In genomic region chr2:112433359-112433758, GRCm38 (mm10) we compare ENCODE assay signal across 16 mouse cellular contexts. TPM values are rescaled to one million over a fixed set of nuclear protein-coding genes. Genes with fewer than 3 reads are reported as not detected.
DNase-seq lines count a peak whose midpoint lies in the region; ATAC-seq and TF ChIP-seq lines count a peak whose summit lies in the region.
"Had no signal": no experiment of that assay in that cellular context is flagged by ENCODE, and none has a peak within 500 bp of the region (broad histone marks: within the 10 kb centered on the region; RNA-seq: fewer than 3 reads in every experiment).

No protein-coding gene starts in this region.

- H3K4me3 ChIP-seq in intestine, postnatal 0 days (ENCODE audit: low read depth, low read length), result no peak overlapping the region
- no peak overlapping the region for H3K4me3 ChIP-seq in intestine, embryonic 16.5 days (ENCODE audit: low read length)
- no peak overlapping the region for H3K4me3 ChIP-seq in CH12.LX (replicated peaks in 1 of 3; ENCODE audit: low read depth in 2 of 3, low read length in 2 of 3, poor library complexity in 1 of 3)
- no peak overlapping the region for H3K4me3 ChIP-seq in liver, embryonic 16.5 days (ENCODE audit: low read depth, low read length)
- H3K4me3 ChIP-seq: forebrain, embryonic 10.5 days; lung, embryonic 15.5 days had no signal

- H3K27ac ChIP-seq in intestine, postnatal 0 days (ENCODE audit: low read depth, low read length), result no peak overlapping the region
- H3K27ac ChIP-seq in intestine, embryonic 16.5 days (ENCODE audit: low read length), result no peak overlapping the region
- no peak overlapping the region for H3K27ac ChIP-seq in CH12.LX (ENCODE audit: insufficient read depth, low read depth)
- no peak overlapping the region for H3K27ac ChIP-seq in liver, embryonic 16.5 days (ENCODE audit: low read length)
- H3K27ac ChIP-seq: forebrain, embryonic 10.5 days; hindbrain, embryonic 14.5 days; lung, embryonic 15.5 days had no signal

- TF ChIP-seq CTCF in intestine, postnatal 0 days (IDR thresholded peaks at IDR 0.05; ENCODE audit: low read depth), result no peak
- no peak for TF ChIP-seq CTCF in CH12.LX (conservative IDR thresholded peaks at IDR 0.05 in 1 of 2, IDR thresholded peaks at IDR 0.05 in 1 of 2; ENCODE audit: low read depth in 2 of 2, low read length in 2 of 2)

- no peak overlapping the region for H3K4me2 ChIP-seq in intestine, postnatal 0 days (replicated peaks; ENCODE audit: low read depth)
- no peak overlapping the region for H3K4me2 ChIP-seq in intestine, embryonic 16.5 days (ENCODE audit: low read depth, low read length)
- H3K4me2 ChIP-seq in CH12.LX (ENCODE audit: insufficient read depth, low read depth, poor library complexity, severe bottlenecking), result no peak overlapping the region
- no peak overlapping the region for H3K4me2 ChIP-seq in liver, embryonic 16.5 days (ENCODE audit: low read depth, low read length)
- H3K4me2 ChIP-seq: hindbrain, embryonic 14.5 days; lung, embryonic 15.5 days had no signal

- dilution Hi-C loops in CH12.LX (cut with MboI; ENCODE audit: extremely low pct_ligation_motif_present, extremely low pct_unique_long_range_greater_than_20kb, low sequenced_read_pairs), result no loop called here

- H3K27me3 ChIP-seq in intestine, postnatal 0 days (replicated peaks; ENCODE audit: control insufficient read depth, insufficient read depth, low read length), result no peaks in the 10 kb centered on the region
- H3K27me3 ChIP-seq in intestine, embryonic 16.5 days (replicated peaks; ENCODE audit: control insufficient read depth, insufficient read depth, low read length), result no peaks in the 10 kb centered on the region
- H3K27me3 ChIP-seq in CH12.LX (replicated peaks), result no peaks in the 10 kb centered on the region
- H3K27me3 ChIP-seq in liver, embryonic 16.5 days (ENCODE audit: control insufficient read depth, insufficient read depth, low read depth, low read length), result no peaks in the 10 kb centered on the region
- H3K27me3 ChIP-seq: lung, embryonic 15.5 days had no signal

- H3K79me2 ChIP-seq in CH12.LX (replicated peaks; ENCODE audit: control insufficient read depth, extremely low read depth, insufficient read depth, poor library complexity, severe bottlenecking), result no peaks in the 10 kb centered on the region

- 39% methylated on average over 2 of the region's 2 CpGs for WGBS in intestine, postnatal 0 days
- 58% methylated on average over 2 of the region's 2 CpGs for WGBS in intestine, embryonic 16.5 days
- WGBS in liver, embryonic 16.5 days (ENCODE audit: insufficient replicate concordance), result 45% methylated on average over 2 of the region's 2 CpGs

- H3K4me1 ChIP-seq in intestine, postnatal 0 days (replicated peaks; ENCODE audit: control insufficient read depth, insufficient read depth, low read length), result no peaks in the 10 kb centered on the region
- no peaks in the 10 kb centered on the region for H3K4me1 ChIP-seq in intestine, embryonic 16.5 days (ENCODE audit: control insufficient read depth, insufficient read depth, low read length)
- peaks cover 2 to 26% of the 10 kb centered on the region in 2 experiments; a peak in 2 of 4 replicates for H3K4me1 ChIP-seq in CH12.LX (ENCODE audit: control insufficient read depth in 1 of 2, insufficient read depth in 2 of 2)
- H3K4me1 ChIP-seq in liver, embryonic 16.5 days (ENCODE audit: control insufficient read depth, low read depth, low read length), result no peaks in the 10 kb centered on the region; the same call in 1 of the 2 replicates
- H3K4me1 ChIP-seq: forebrain, embryonic 10.5 days; lung, embryonic 15.5 days had no signal

- no peaks in the 10 kb centered on the region for H3K36me3 ChIP-seq in intestine, postnatal 0 days (ENCODE audit: control insufficient read depth, insufficient read depth)
- H3K36me3 ChIP-seq in intestine, embryonic 16.5 days (ENCODE audit: control insufficient read depth, insufficient read depth, low read length), result no peaks in the 10 kb centered on the region
- no peaks in the 10 kb centered on the region for H3K36me3 ChIP-seq in CH12.LX (replicated peaks in 1 of 2; ENCODE audit: control insufficient read depth in 1 of 2, insufficient read depth in 1 of 2, low read length in 1 of 2)
- no peaks in the 10 kb centered on the region for H3K36me3 ChIP-seq in liver, embryonic 16.5 days (ENCODE audit: control insufficient read depth, insufficient read depth)
- H3K36me3 ChIP-seq: forebrain, embryonic 10.5 days; lung, embryonic 15.5 days had no signal

- no peak overlapping the region for H3K9ac ChIP-seq in intestine, postnatal 0 days (ENCODE audit: low read depth, low read length)
- H3K9ac ChIP-seq in intestine, embryonic 16.5 days (ENCODE audit: low read depth, low read length), result no peak overlapping the region
- H3K9ac ChIP-seq in CH12.LX (ENCODE audit: insufficient read depth, low read depth), result no peak overlapping the region
- no peak overlapping the region for H3K9ac ChIP-seq in liver, embryonic 16.5 days (ENCODE audit: low read depth, low read length)
- H3K9ac ChIP-seq: hindbrain, embryonic 14.5 days; lung, embryonic 15.5 days had no signal

- TF ChIP-seq POLR2A in CH12.LX (IDR thresholded peaks at IDR 0.05; ENCODE audit: low read depth, low read length), result no peak

- TF ChIP-seq RAD21 in CH12.LX (IDR thresholded peaks at IDR 0.05; ENCODE audit: low read depth, low read length), result no peak

- ATAC-seq in intestine, postnatal 0 days, result 0 out of 2 replicates have a peak, but pooled peaks have one; percentile 33
- no peak for ATAC-seq in intestine, embryonic 16.5 days
- peak; percentile 53; the same call in 1 of the 2 replicates for ATAC-seq in liver, embryonic 16.5 days (ENCODE audit: low read depth)
- ATAC-seq in inflammation-experienced regulatory T-cells, adult 6 months, result no peak
- ATAC-seq: CD4-positive, CD25-positive, alpha-beta regulatory T cell, adult 4 months had no signal

- DNase-seq in CH12.LX (ENCODE audit: extremely low read depth), result peak; percentile 40
- peak; percentile 49 for DNase-seq in c-Kit-positive CD71-positive TER-119-positive erythroid progenitor cells, embryonic 14.5 days (ENCODE audit: low spot score)
- no peak for DNase-seq in heart, adult 9 months (ENCODE audit: low spot score in 2 of 2)
- no peak for DNase-seq in thymus, postnatal 4 days
- DNase-seq: adrenal gland, postnatal 25 days; cerebellum, postnatal 14 days; gastrocnemius, postnatal 36 days had no signal

- no peak for TF ChIP-seq EP300 in CH12.LX (IDR thresholded peaks at IDR 0.05; ENCODE audit: low read length)

- in situ Hi-C loops in CH12.LX (cut with MboI; ENCODE audit: low pct_ligation_motif_present, low pct_unique_long_range_greater_than_20kb, low sequenced_read_pairs), result no loop called here

- no peaks in the 10 kb centered on the region for H3K9me3 ChIP-seq in intestine, postnatal 0 days (ENCODE audit: control insufficient read depth)
- no peaks in the 10 kb centered on the region for H3K9me3 ChIP-seq in intestine, embryonic 16.5 days (ENCODE audit: control insufficient read depth, low read length)
- H3K9me3 ChIP-seq in CH12.LX (replicated peaks; ENCODE audit: low read length), result no peaks in the 10 kb centered on the region
- H3K9me3 ChIP-seq in liver, embryonic 16.5 days (replicated peaks; ENCODE audit: control insufficient read depth, low read length), result no peaks in the 10 kb centered on the region
- H3K9me3 ChIP-seq: forebrain, embryonic 10.5 days; lung, embryonic 15.5 days had no signal

TF ChIP-seq in CH12.LX, 34 proteins besides CTCF, POLR2A, EP300 and RAD21:
- TF ChIP-seq MAFK (IDR thresholded peaks at IDR 0.05; ENCODE audit: insufficient replicate concordance, low read length) (peak; percentile 84), CHD1 (IDR thresholded peaks at IDR 0.05; ENCODE audit: low read depth, low read length) (no peak)

RNA-seq across cellular contexts. Expression of gene Emc7, which starts 21.4 kb away (rescaled TPM):
- polyA plus RNA-seq in intestine, postnatal 0 days (2015; fragmentation: Nextera tagmentation; extraction: Ambion mirVana), result 20.0 and 20.6 TPM in 2 replicates
- polyA plus RNA-seq in intestine, embryonic 16.5 days (2015; fragmentation: Nextera tagmentation; extraction: Ambion mirVana), result 19.2 and 20.1 TPM in 2 replicates
- total RNA-seq in CH12.LX (2012; rRNA removed) (16.5 and 17.7 TPM in 2 replicates), CH12.LX (2014; rRNA removed) (25.6 and 28.3 TPM in 2 replicates)
- polyA plus RNA-seq in CH12.LX (2012; ENCODE audit: insufficient read length, low read depth), result 21.3 and 26.6 TPM in 2 replicates
- 12.9 and 13.2 TPM in 2 replicates for polyA plus RNA-seq in liver, embryonic 16.5 days (2015; fragmentation: Nextera tagmentation; extraction: Ambion mirVana)
- 10 to 100 TPM; 12.9 to 18.2 (median 13.3) TPM for polyA plus RNA-seq in inflammation-experienced regulatory T-cells, adult 6 months (2017; shearing (Covaris generic))

RNA-seq across cellular contexts. Expression of gene Chrm5, which starts 47.2 kb away (rescaled TPM):
- polyA plus RNA-seq in intestine, postnatal 0 days (2015; fragmentation: Nextera tagmentation; extraction: Ambion mirVana), result not detected in 2 replicates
- not detected in 2 replicates for polyA plus RNA-seq in intestine, embryonic 16.5 days (2015; fragmentation: Nextera tagmentation; extraction: Ambion mirVana)
- total RNA-seq in CH12.LX (2012; rRNA removed) (not detected in 2 replicates), CH12.LX (2014; rRNA removed) (not detected in 2 replicates)
- polyA plus RNA-seq in CH12.LX (2012; ENCODE audit: insufficient read length, low read depth), result not detected in 2 replicates
- not detected in 2 replicates for polyA plus RNA-seq in liver, embryonic 16.5 days (2015; fragmentation: Nextera tagmentation; extraction: Ambion mirVana)
- not detected for polyA plus RNA-seq in inflammation-experienced regulatory T-cells, adult 6 months (2017; shearing (Covaris generic))
- total RNA-seq: adrenal gland, postnatal 25 days; gastrocnemius, postnatal 36 days had no signal
- polyA plus RNA-seq: CD4-positive, CD25-positive, alpha-beta regulatory T cell, adult 4 months; lung, embryonic 15.5 days; stomach, embryonic 14.5 days had no signal

RNA-seq across cellular contexts. Expression of gene Katnbl1, which starts 54.3 kb away (rescaled TPM):
- polyA plus RNA-seq in intestine, postnatal 0 days (2015; fragmentation: Nextera tagmentation; extraction: Ambion mirVana), result 16.9 and 17.0 TPM in 2 replicates
- 31.9 and 33.9 TPM in 2 replicates for polyA plus RNA-seq in intestine, embryonic 16.5 days (2015; fragmentation: Nextera tagmentation; extraction: Ambion mirVana)
- total RNA-seq in CH12.LX (2012; rRNA removed), result 9.7 and 12.6 TPM in 2 replicates
- total RNA-seq in CH12.LX (2014; rRNA removed), result 39.8 and 47.1 TPM in 2 replicates
- polyA plus RNA-seq in CH12.LX (2012; ENCODE audit: insufficient read length, low read depth), result 20.1 TPM in 2 replicates
- polyA plus RNA-seq in liver, embryonic 16.5 days (2015; fragmentation: Nextera tagmentation; extraction: Ambion mirVana), result 14.4 and 17.1 TPM in 2 replicates
- polyA plus RNA-seq in inflammation-experienced regulatory T-cells, adult 6 months (2017; shearing (Covaris generic)), result 10 to 100 TPM; 22.9 to 30.5 (median 23.0) TPM

RNA-seq across cellular contexts. Expression of gene Aven, which starts 59.4 kb away (rescaled TPM):
- polyA plus RNA-seq in intestine, postnatal 0 days (2015; fragmentation: Nextera tagmentation; extraction: Ambion mirVana), result 5.0 and 5.9 TPM in 2 replicates
- 1.7 and 6.2 TPM in 2 replicates for polyA plus RNA-seq in intestine, embryonic 16.5 days (2015; fragmentation: Nextera tagmentation; extraction: Ambion mirVana)
- total RNA-seq in CH12.LX (2012; rRNA removed) (21.2 and 22.9 TPM in 2 replicates), CH12.LX (2014; rRNA removed) (33.9 and 40.1 TPM in 2 replicates)
- 44.3 and 58.5 TPM in 2 replicates for polyA plus RNA-seq in CH12.LX (2012; ENCODE audit: insufficient read length, low read depth)
- 3.4 and 3.7 TPM in 2 replicates for polyA plus RNA-seq in liver, embryonic 16.5 days (2015; fragmentation: Nextera tagmentation; extraction: Ambion mirVana)
- polyA plus RNA-seq in inflammation-experienced regulatory T-cells, adult 6 months (2017; shearing (Covaris generic)), result 10 to 100 TPM in 2 of 3 experiments, 1 to 10 TPM in 1; 7.2 to 22.2 (median 12.3) TPM

Comparison
In these comparisons a context has a peak if more than half of its experiments do, and no peak if none do; other contexts are left out.
1. ATAC-seq: peak in intestine, postnatal 0 days (single experiment) and liver, embryonic 16.5 days (single experiment); none in intestine, embryonic 16.5 days (single experiment) and inflammation-experienced regulatory T-cells, adult 6 months (single experiment).
2. DNase-seq: peak in CH12.LX (single experiment) and c-Kit-positive CD71-positive TER-119-positive erythroid progenitor cells, embryonic 14.5 days (single experiment); none in heart, adult 9 months (0 of 2) and thymus, postnatal 4 days (single experiment).